Mouse (Mus musculus) MEL (cell line): ENCODE measurements around the gene Idi1.
A peak's percentile ranks its signal among the peaks of the same experiment; 100 is the strongest.

ENCODE experiments used
- CTCF ChIP-seq, 3 experiments: IDR thresholded peaks in 2 of 3; conservative IDR thresholded peaks in 1 of 3; 2 replicates each; pipeline ENCODE4 v1.5.1; 2011 to 2012; ENCODE audit warnings: low read length in 3 of 3, low read depth in 2 of 3, mild to moderate bottlenecking in 2 of 3, improper control_type of control experiment in 1 of 3, inconsistent platforms in 1 of 3, mixed read lengths in 1 of 3, moderate library complexity in 1 of 3; ENCODE audit not compliant: control insufficient read depth in 1 of 3, insufficient read depth in 1 of 3, poor library complexity in 1 of 3, severe bottlenecking in 1 of 3
- EP300 ChIP-seq, 2 experiments: IDR thresholded peaks; 2 replicates each; pipeline ENCODE4 v1.6.1; 2011; ENCODE audit warnings: improper control_type of control experiment in 2 of 2, low read length in 2 of 2, low read depth in 1 of 2, mild to moderate bottlenecking in 1 of 2
- GABPA ChIP-seq: IDR thresholded peaks from 2 replicates; pipeline ENCODE4 v1.6.1; 2012; ENCODE audit warnings: low read depth, mild to moderate bottlenecking, inconsistent platforms, low read length, improper control_type of control experiment, moderate library complexity
- GATA1 ChIP-seq: IDR thresholded peaks from 2 replicates; pipeline ENCODE4 v1.6.1; 2011; ENCODE audit warnings: low read depth, low read length, improper control_type of control experiment
- JUND ChIP-seq: IDR thresholded peaks from 2 replicates; pipeline ENCODE4 v1.6.1; 2011; ENCODE audit warnings: low read depth, mild to moderate bottlenecking, improper control_type of control experiment, low read length
- MAX ChIP-seq: IDR thresholded peaks from 2 replicates; pipeline ENCODE4 v1.6.1; 2011; ENCODE audit warnings: low read length, improper control_type of control experiment
- MEF2A ChIP-seq: IDR thresholded peaks from 2 replicates; pipeline ENCODE4 v1.6.1; 2014; ENCODE audit warnings: low read depth, mild to moderate bottlenecking, inconsistent platforms, low read length, improper control_type of control experiment; ENCODE audit not compliant: poor library complexity, insufficient replicate concordance, severe bottlenecking; ENCODE audit errors: extremely low read depth
- NELFE ChIP-seq: IDR thresholded peaks from 2 replicates; pipeline ENCODE4 v1.6.1; 2011; ENCODE audit warnings: low read depth, low read length, improper control_type of control experiment
- POLR2A ChIP-seq, 2 experiments: IDR thresholded peaks; 2 replicates each; pipeline ENCODE4 v1.6.1; 2011 to 2012; ENCODE audit warnings: low read length in 2 of 2, mild to moderate bottlenecking in 2 of 2, control low read depth in 1 of 2, improper control_type of control experiment in 1 of 2, low read depth in 1 of 2, moderate library complexity in 1 of 2; ENCODE audit not compliant: control insufficient read depth in 1 of 2, insufficient read depth in 1 of 2, poor library complexity in 1 of 2
- TCF12 ChIP-seq: IDR thresholded peaks from 2 replicates; pipeline ENCODE4 v1.6.1; 2014; ENCODE audit warnings: low read depth, mild to moderate bottlenecking, inconsistent platforms, low read length, improper control_type of control experiment, moderate library complexity
- ZC3H11A ChIP-seq: IDR thresholded peaks from 2 replicates; pipeline ENCODE4 v1.6.1; 2012; ENCODE audit warnings: low read depth, mild to moderate bottlenecking, inconsistent platforms, low read length, improper control_type of control experiment
- ZKSCAN1 ChIP-seq: IDR thresholded peaks from 2 replicates; pipeline ENCODE4 v1.6.1; 2012; ENCODE audit warnings: low read depth, mild to moderate bottlenecking, inconsistent platforms, low read length, improper control_type of control experiment, moderate library complexity

DNA sequence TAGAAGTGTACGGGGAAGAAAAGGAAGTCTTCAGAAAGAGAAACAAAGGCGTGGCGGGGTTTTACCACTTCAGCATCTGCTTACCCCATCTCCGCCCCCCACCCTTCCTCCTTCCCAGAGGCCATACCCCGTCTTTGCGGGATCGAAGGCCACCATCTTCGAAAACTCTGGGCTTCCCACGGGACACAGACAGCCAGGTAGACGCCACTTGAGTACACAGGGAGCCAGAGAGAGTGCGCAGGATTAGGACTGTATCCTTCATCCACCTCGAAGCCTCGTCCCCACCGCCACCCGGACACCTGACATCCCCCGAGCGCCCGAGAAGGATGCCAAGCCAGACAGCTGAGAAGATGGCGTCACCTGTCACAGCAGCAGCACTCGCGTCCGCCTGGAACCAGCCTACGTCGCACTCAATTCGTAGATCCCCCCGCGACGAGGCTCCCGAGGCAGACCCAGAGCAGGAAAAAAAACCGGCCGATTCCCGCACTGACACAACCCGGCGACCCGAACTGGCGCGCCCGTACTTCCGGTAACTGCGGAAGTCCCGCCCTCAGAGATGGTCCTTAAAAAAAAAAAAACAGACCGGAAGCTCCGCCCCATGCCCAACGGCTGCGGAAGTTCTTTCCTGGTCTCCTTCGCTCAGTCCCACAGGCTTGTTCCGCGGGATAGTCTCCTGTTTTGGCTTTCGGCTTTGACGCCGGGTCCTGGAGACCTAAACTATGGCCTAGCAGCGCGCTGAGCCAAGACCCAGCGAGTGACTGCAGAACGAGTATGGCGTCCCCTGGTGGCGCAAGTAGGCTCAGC, 14.6 kb upstream of the Idi1 start:
- peak; percentile 76 to 98 (median 84) for TF ChIP-seq CTCF (IDR thresholded peaks at IDR 0.05 in 2 of 3, conservative IDR thresholded peaks at IDR 0.05 in 1 of 3; ENCODE audit: control insufficient read depth in 1 of 3, insufficient read depth in 1 of 3, low read depth in 2 of 3, low read length in 3 of 3, poor library complexity in 1 of 3, severe bottlenecking in 1 of 3)
- TF ChIP-seq JUND, result no peak
- no peak for TF ChIP-seq MEF2A
- TF ChIP-seq NELFE, result peak; percentile 90
- TF ChIP-seq TCF12, result peak; percentile 61
- peak in 1 of 2 experiments; percentile 85; a peak in 2 of 4 replicates for TF ChIP-seq POLR2A (IDR thresholded peaks at IDR 0.05; ENCODE audit: control insufficient read depth in 1 of 2, insufficient read depth in 1 of 2, low read depth in 1 of 2, low read length in 2 of 2, poor library complexity in 1 of 2)
- 0 out of 2 replicates have a peak, but pooled peaks have one; percentile 6 for TF ChIP-seq MAX
- no peak for TF ChIP-seq GABPA
- peak in 1 of 2 experiments; percentile 38; a peak in 1 of 4 replicates for TF ChIP-seq EP300 (IDR thresholded peaks at IDR 0.05; ENCODE audit: low read depth in 1 of 2, low read length in 2 of 2)
- TF ChIP-seq GATA1, result no peak
- no peak for TF ChIP-seq ZC3H11A
- peak; percentile 59; the same call in 1 of the 2 replicates for TF ChIP-seq ZKSCAN1
